Mouse (Mus musculus): ENCODE measurements around the gene Itpk1. TPM values are rescaled to one million over a fixed set of nuclear protein-coding genes. Genes with fewer than 3 reads are reported as not detected.

Gene Itpk1
- polyA plus RNA-seq, 1 experiment from 2014 or later: 5.5 TPM

DNA sequence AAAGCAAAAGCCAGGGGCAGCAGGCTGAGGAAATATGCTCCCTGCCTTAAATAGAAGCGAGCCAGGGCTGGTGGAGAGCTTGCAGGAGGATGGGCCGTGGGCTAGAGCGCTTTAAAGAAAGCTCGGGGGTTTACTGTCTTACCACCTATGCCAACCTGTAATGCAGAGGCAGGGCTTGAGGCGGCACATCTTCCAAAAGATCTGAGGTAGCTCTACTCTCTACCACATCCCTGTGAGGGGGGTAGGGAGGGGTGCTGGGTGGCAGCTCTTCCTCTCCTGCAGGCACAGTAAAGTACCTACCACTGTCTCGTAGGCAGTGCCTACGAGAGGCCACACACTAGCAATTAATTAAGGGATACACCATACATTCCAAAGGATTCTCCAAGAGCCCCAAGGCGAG lies 52.9 kb downstream of the Itpk1 start:
- H3K4me3 ChIP-seq: no peak overlapping the region
- H3K27me3 ChIP-seq (replicated peaks): no peaks in the 10 kb centered on the region
- no peaks in the 10 kb centered on the region for H3K9me3 ChIP-seq (replicated peaks)
- no peaks in the 10 kb centered on the region for H3K36me3 ChIP-seq
- H3K4me1 ChIP-seq (replicated peaks): peaks cover 59% of the 10 kb centered on the region
- ATAC-seq (ENCODE audit: insufficient number of reproducible peaks, low FRiP score): 0 out of 2 replicates have a peak, but pooled peaks have one; percentile 9
- H3K9ac ChIP-seq: no peak overlapping the region
- WGBS: 47% methylated on average over 8 of the region's 8 CpGs
- peak overlapping the region; percentile 25; the same call in 1 of the 2 replicates for H3K27ac ChIP-seq (ENCODE audit: poor library complexity, severe bottlenecking)
- peak overlapping the region; percentile 28 for H3K4me2 ChIP-seq

DNA sequence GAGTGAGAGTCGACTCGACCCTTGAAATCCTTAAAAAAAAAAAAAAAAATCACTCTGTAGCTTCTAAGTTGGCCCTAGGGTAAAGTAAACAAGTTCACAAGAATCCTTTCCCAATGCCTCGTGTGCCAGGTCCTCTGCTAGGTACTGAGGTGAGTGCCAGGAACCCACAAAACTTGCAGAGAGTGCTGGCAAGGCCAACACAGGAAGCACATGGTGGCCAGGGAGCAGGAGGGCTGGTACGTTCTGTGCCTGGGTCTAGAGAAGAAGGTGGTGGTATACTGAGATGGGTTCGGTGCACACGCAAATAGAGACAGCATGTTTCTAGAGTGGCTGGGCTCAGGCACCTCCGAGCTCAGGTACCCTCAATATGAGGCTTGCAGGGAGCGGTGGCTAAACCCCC lies 53.3 kb downstream of the Itpk1 start:
- H3K27me3 ChIP-seq (replicated peaks): no peaks in the 10 kb centered on the region
- no peak for ATAC-seq (ENCODE audit: insufficient number of reproducible peaks, low FRiP score)
- no peak overlapping the region for H3K4me2 ChIP-seq
- no peaks in the 10 kb centered on the region for H3K9me3 ChIP-seq (replicated peaks)
- H3K4me3 ChIP-seq: no peak overlapping the region
- H3K36me3 ChIP-seq: no peaks in the 10 kb centered on the region
- H3K4me1 ChIP-seq (replicated peaks): peaks cover 54% of the 10 kb centered on the region
- H3K27ac ChIP-seq (ENCODE audit: poor library complexity, severe bottlenecking): no peak overlapping the region
- H3K9ac ChIP-seq: no peak overlapping the region
- WGBS: 68% methylated on average over 8 of the region's 8 CpGs

DNA sequence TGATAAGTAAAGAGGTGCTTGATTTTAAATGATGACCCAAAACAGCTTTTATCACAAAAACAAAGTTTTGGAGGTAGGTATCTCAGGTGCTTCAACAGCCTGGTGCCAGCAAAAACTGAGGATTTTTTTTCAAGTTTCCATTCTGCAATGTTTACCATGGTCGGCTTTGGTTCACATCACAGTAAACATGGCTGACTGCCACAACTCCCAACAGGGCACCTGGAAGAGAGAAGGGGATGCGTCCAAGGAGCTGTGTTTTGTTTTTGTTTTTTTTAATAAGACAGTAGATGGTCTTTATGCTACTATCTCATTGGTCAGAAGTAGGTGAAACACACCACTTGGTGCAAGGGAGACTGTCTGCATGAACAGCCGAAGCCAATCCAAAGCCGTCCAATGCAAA lies 54.1 kb downstream of the Itpk1 start:
- H3K4me2 ChIP-seq: no peak overlapping the region
- peaks cover 50% of the 10 kb centered on the region for H3K4me1 ChIP-seq (replicated peaks)

DNA sequence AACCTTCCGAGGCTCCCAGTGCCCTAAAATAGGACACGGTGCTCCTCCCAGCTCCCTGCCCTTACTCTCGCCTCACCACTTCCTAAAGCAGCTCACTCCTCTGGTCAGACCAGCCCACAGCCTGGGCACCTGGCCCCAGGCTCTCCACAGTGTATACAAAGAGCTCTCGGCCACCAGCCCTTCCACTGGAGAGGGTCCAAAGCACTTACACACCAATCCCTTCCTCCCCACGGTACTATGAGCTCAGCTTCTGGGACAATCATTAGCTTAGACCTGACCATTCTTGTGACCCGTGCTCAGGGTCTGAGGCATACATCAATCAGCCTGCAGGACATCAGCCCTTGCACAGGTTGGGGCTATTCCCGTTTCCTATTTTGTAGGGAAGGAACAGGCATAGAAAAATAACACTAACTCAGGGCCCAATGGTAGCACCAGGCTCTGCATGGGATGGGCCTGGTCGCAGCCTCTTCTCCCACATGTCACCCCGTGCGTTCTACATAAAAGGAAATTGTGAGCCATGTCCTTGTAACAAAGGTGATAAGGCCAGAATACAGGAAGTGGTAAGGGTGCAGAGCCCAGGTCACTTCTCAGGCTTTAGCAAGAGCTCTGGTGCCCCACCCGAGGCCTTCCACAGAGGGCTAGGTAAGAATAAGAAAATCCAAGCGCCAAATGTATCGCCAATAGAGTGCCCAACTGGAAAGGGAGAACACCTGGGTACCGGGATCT lies 56.7 kb downstream of the Itpk1 start:
- Histone ChIP-seq H3K9ac (no peak overlapping the region), H3K4me3 (no peak overlapping the region), H3K27ac (ENCODE audit: poor library complexity, severe bottlenecking) (peak overlapping the region; percentile 12; the same call in 1 of the 2 replicates), H3K36me3 (no peaks in the 10 kb centered on the region), H3K4me2 (no peak overlapping the region), H3K27me3 (replicated peaks) (no peaks in the 10 kb centered on the region), H3K4me1 (replicated peaks) (peaks cover 50% of the 10 kb centered on the region), H3K9me3 (replicated peaks) (no peaks in the 10 kb centered on the region)
- ATAC-seq (ENCODE audit: insufficient number of reproducible peaks, low FRiP score): no peak
- 62% methylated on average over 14 of the region's 14 CpGs for WGBS

More for the DNA sequence above, 54.1 kb downstream of the Itpk1 start:
- no peak for ATAC-seq (ENCODE audit: insufficient number of reproducible peaks, low FRiP score)
- H3K36me3 ChIP-seq: no peaks in the 10 kb centered on the region
- H3K9ac ChIP-seq: no peak overlapping the region
- no peaks in the 10 kb centered on the region for H3K9me3 ChIP-seq (replicated peaks)
- WGBS: 94% methylated on average over 4 of the region's 4 CpGs
- no peak overlapping the region for H3K4me3 ChIP-seq
- H3K27me3 ChIP-seq (replicated peaks): no peaks in the 10 kb centered on the region
- no peak overlapping the region for H3K27ac ChIP-seq (ENCODE audit: poor library complexity, severe bottlenecking)

DNA sequence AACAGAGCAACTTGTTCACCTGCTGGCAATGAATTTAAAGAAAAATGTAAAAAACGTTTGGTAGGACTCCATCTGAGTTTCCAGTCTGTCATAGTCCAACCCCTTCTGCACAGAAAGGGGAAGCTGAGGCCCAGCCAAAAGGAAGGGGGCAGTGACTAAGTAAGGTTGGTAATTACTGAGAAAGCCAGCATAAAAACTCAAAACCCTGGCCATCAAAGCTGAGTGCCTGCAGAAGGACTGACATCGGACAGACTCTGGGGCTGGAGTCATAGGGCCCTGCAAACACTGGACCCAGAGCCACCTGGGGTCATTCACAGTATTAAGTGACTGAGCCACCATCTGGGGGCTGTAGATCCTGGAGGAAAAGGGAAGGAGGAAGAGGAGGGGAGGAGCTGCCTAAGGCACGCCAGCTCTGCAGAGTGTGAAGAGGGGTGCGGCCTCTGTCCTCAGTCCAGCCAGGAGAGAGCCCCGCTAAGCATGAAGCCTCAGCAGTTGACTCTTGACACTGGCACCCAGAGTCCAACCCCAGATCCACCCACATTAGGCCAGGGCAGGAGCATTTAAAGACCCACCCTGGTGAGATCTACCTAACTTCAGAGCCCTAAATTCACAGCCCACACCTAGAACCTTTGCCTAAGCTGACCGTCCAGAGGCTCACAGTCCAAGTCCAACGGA lies 58.0 kb downstream of the Itpk1 start:
- Histone ChIP-seq H3K36me3 (no peaks in the 10 kb centered on the region), H3K4me2 (no peak overlapping the region), H3K9ac (no peak overlapping the region), H3K27me3 (replicated peaks) (no peaks in the 10 kb centered on the region), H3K9me3 (replicated peaks) (no peaks in the 10 kb centered on the region), H3K4me1 (replicated peaks) (peaks cover 38% of the 10 kb centered on the region), H3K4me3 (no peak overlapping the region), H3K27ac (ENCODE audit: poor library complexity, severe bottlenecking) (no peak overlapping the region)
- no peak for ATAC-seq (ENCODE audit: insufficient number of reproducible peaks, low FRiP score)
- WGBS: 76% methylated on average over 7 of the region's 7 CpGs

DNA sequence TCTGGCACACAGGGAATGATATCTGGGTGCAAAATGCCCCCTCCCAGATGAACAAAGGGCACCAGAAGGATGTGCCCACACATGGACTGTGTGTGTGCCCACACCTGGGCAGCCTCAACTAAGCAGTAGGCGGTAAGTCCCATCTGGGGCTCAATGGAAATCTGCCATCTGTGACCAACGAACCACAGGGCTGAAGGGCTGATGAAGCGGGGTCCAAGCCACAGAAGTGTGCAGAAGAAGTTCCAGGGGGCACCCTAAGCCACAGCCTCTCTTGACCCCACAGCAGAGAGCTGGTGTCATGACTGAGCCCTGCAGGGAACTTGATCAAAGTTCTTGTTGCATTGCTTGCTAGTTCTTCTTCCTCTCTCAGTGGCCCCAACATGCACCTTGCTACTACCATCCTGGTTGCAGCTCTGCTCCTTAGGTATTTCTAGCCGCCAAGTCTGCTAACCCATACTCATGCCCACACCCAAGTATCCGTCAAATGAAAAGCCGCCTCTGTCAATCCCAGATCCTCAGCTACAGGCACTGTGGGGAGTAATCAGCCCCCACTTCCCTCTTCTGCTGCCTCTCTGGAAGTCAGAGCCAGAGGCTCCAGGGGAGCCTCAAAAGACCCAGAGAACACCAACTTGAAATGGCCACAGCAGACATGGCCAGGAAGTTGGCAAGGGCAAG lies 58.7 kb downstream of the Itpk1 start:
- Histone ChIP-seq H3K27ac (ENCODE audit: poor library complexity, severe bottlenecking) (no peak overlapping the region), H3K36me3 (no peaks in the 10 kb centered on the region), H3K4me1 (replicated peaks) (peaks cover 34% of the 10 kb centered on the region), H3K27me3 (replicated peaks) (no peaks in the 10 kb centered on the region), H3K9me3 (replicated peaks) (no peaks in the 10 kb centered on the region), H3K4me3 (no peak overlapping the region), H3K4me2 (no peak overlapping the region), H3K9ac (no peak overlapping the region)
- WGBS: 86% methylated on average over 6 of the region's 6 CpGs
- ATAC-seq (ENCODE audit: insufficient number of reproducible peaks, low FRiP score): no peak

DNA sequence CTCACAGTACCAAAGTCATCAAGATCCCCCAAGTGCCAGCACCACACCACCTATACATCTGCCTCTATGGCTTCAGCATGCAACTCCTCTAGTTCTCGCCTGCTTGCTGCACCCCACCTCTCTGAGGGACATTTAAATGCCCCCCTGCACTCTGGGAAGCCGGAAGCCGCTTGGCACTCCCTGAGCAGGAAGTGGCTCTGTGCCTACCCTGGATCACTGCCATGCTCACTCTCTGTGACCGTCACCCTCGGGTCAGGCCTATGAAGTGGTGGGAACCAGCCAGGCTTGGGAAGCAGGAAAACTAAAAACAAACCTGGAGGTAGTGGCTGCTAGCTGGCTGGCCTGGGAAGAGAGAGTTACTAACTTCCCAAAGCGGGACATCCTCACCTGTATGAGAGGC lies 61.4 kb downstream of the Itpk1 start:
- no peak for ATAC-seq (ENCODE audit: insufficient number of reproducible peaks, low FRiP score)
- Histone ChIP-seq H3K9ac (no peak overlapping the region), H3K4me1 (replicated peaks) (peaks cover 31% of the 10 kb centered on the region), H3K27me3 (replicated peaks) (no peaks in the 10 kb centered on the region), H3K9me3 (replicated peaks) (no peaks in the 10 kb centered on the region), H3K27ac (ENCODE audit: poor library complexity, severe bottlenecking) (no peak overlapping the region), H3K4me2 (no peak overlapping the region), H3K4me3 (no peak overlapping the region), H3K36me3 (no peaks in the 10 kb centered on the region)
- 73% methylated on average over 6 of the region's 6 CpGs for WGBS

DNA sequence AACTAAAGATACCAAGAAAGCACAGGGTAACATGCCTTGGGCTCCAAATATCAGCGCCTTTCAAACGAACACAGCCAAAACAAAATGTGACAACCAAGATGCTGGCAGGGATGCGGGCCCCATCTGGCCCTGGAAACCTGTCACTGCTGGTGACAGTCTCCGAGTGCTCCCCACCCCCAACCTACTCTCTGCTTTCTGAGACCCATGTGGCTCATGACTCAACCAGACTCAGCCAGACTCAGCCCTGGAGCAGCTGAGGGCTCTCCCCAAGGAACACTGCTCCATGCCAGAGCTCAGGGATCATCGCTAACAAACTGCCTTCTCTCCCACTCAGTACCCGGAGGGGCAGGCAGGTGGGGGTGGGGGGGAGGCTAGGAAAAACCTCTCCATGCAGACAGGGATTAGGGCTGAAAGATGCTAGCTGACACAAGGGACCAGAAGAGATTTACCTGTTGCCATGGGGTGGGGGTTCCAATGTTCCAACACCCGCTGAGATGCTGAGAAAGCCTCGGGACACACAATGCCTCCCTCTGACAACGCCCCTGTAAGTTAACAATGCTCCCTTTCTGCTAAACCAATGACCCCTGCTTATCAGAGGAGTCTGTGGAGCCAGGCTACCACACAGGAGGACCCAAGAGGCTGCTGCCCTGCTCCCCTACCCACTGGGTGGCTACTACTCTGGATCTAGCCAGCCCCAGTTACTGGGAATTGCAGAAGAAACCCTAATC lies 64.1 kb downstream of the Itpk1 start:
- Histone ChIP-seq H3K27ac (ENCODE audit: poor library complexity, severe bottlenecking) (no peak overlapping the region), H3K4me3 (no peak overlapping the region), H3K27me3 (replicated peaks) (no peaks in the 10 kb centered on the region), H3K9me3 (replicated peaks) (no peaks in the 10 kb centered on the region), H3K9ac (no peak overlapping the region), H3K4me1 (replicated peaks) (peaks cover 18% of the 10 kb centered on the region), H3K4me2 (no peak overlapping the region), H3K36me3 (no peaks in the 10 kb centered on the region)
- ATAC-seq (ENCODE audit: insufficient number of reproducible peaks, low FRiP score): no peak
- 35% methylated on average over 9 of the region's 9 CpGs for WGBS

DNA sequence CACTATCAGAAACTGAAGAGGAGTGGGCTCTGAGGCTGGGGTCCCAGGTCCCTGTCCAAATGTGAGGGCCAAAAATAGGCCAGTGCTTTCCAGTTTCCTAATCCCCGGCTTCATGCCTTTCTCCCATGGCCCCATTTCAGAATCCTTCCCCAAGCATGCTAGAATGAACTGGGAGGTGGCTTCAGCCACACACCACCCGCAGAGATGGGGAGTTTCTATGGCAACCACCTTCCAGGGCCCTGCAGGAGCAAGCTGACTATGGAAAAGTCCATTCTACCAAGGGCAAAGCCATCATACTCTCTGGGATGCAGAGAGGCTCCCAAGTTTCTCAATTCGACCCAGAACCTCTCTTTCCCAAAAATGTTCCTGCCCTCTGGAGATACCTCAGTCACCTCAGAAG lies 65.9 kb downstream of the Itpk1 start:
- H3K36me3 ChIP-seq: no peaks in the 10 kb centered on the region
- H3K4me2 ChIP-seq: no peak overlapping the region
- no peak overlapping the region for H3K4me3 ChIP-seq
- H3K27me3 ChIP-seq (replicated peaks): no peaks in the 10 kb centered on the region
- no peak overlapping the region for H3K9ac ChIP-seq
- H3K9me3 ChIP-seq (replicated peaks): no peaks in the 10 kb centered on the region
- ATAC-seq (ENCODE audit: insufficient number of reproducible peaks, low FRiP score): no peak
- 61% methylated on average over 3 of the region's 3 CpGs for WGBS
- no peak overlapping the region for H3K27ac ChIP-seq (ENCODE audit: poor library complexity, severe bottlenecking)
- H3K4me1 ChIP-seq (replicated peaks): peaks cover 18% of the 10 kb centered on the region

DNA sequence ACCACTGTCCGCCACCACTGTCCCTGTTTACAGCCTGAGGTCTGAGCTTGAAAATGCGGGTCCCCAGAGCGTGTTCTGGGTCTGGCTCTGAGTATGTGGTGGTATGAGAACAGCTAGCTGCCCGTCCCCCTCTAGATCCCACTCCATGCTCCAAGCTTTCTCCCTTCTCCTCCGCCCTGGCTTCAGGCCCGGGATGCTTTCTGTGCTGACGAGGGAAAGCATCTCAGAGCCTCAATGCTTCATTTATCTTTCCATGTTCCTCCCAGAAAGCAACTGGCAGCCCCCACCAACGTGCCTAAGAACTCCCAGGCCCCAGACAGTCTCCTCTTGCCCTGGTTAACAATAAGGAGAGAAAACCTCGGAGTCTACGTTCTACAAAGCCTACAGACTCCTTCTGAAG lies 67.5 kb downstream of the Itpk1 start:
- H3K9ac ChIP-seq: no peak overlapping the region
- no peaks in the 10 kb centered on the region for H3K9me3 ChIP-seq (replicated peaks)
- ATAC-seq (ENCODE audit: insufficient number of reproducible peaks, low FRiP score): no peak
- H3K4me1 ChIP-seq (replicated peaks): peaks cover 13% of the 10 kb centered on the region
- H3K36me3 ChIP-seq: no peaks in the 10 kb centered on the region
- 79% methylated on average over 10 of the region's 10 CpGs for WGBS
- no peaks in the 10 kb centered on the region for H3K27me3 ChIP-seq (replicated peaks)
- no peak overlapping the region for H3K27ac ChIP-seq (ENCODE audit: poor library complexity, severe bottlenecking)
- H3K4me3 ChIP-seq: no peak overlapping the region
- no peak overlapping the region for H3K4me2 ChIP-seq

Data from heart, embryonic 12.5 days (tissue).